ENCODE assay signal across 8 mouse cellular contexts in genomic region chr7:29511598-29512275, GRCm38 (mm10). TPM values are rescaled to one million over a fixed set of nuclear protein-coding genes. Genes with fewer than 3 reads are reported as not detected.
DNase-seq lines count a peak whose midpoint lies in the region; ATAC-seq lines count a peak whose summit lies in the region.

No protein-coding gene starts in this region.

- no peaks in the 10 kb centered on the region for H3K27me3 ChIP-seq in stomach, embryonic 14.5 days (ENCODE audit: control insufficient read depth, insufficient read depth, low read length)

- peak; percentile 94 for DNase-seq in heart, adult 11 months
- DNase-seq in heart, adult 8-10 months (ENCODE audit: low spot score): no peak
- DNase-seq in ovary, postnatal 36 days (ENCODE audit: low spot score): peak; percentile 30
- no peak for DNase-seq in ovary, postnatal 14 days (ENCODE audit: low spot score)
- peak; percentile 43 to 60 for DNase-seq in left cerebral cortex, postnatal 36 days (ENCODE audit: low spot score in 2 of 2)

- H3K4me2 ChIP-seq in stomach, embryonic 14.5 days (replicated peaks; ENCODE audit: low read depth, low read length): peak overlapping the region; percentile 13; the same call in 1 of the 2 replicates

- H3K4me3 ChIP-seq in stomach, embryonic 14.5 days (ENCODE audit: low read depth, low read length): no peak overlapping the region

- intact Hi-C loops in left cerebral cortex, postnatal 36 days (cut with DNase I): no loop called here

- no peak overlapping the region for H3K9ac ChIP-seq in stomach, embryonic 14.5 days (replicated peaks; ENCODE audit: low read depth, low read length)

- peak overlapping the region; percentile 80 for H3K27ac ChIP-seq in stomach, embryonic 14.5 days (ENCODE audit: low read length)

- no peaks in the 10 kb centered on the region for H3K9me3 ChIP-seq in stomach, embryonic 14.5 days (ENCODE audit: control insufficient read depth, low read depth, low read length)

- no peak for ATAC-seq in stomach, embryonic 14.5 days (ENCODE audit: insufficient number of reproducible peaks, insufficient read depth, low FRiP score, low read depth)
- ATAC-seq in erythroid progenitor cell, adult 5-6 weeks (replicated peaks; ENCODE audit: low FRiP score, poor library complexity, severe bottlenecking): no peak
- ATAC-seq in CD4-positive, CD25-positive, alpha-beta regulatory T cell, adult 4 months: no peak

- 48% methylated on average over 9 of the region's 9 CpGs for WGBS in stomach, embryonic 14.5 days

- H3K4me1 ChIP-seq in stomach, embryonic 14.5 days (ENCODE audit: control insufficient read depth, insufficient read depth, low read length): peaks cover 36% of the 10 kb centered on the region

- H3K36me3 ChIP-seq in stomach, embryonic 14.5 days (ENCODE audit: control insufficient read depth, insufficient read depth, low read length): no peaks in the 10 kb centered on the region

RNA-seq across cellular contexts. Expression of gene Sipa1l3, which starts 6.7 kb away (rescaled TPM):
- 10 to 100 TPM in 1 of 4 experiments, 1 to 10 TPM in 3; 6.8 to 10.3 (median 8.2) TPM for total RNA-seq in heart, adult 8-10 months (2022)
- 10 to 100 TPM; 41.2 to 65.2 TPM for total RNA-seq in left cerebral cortex, postnatal 36 days (2021)
- 21.2 and 22.0 TPM in 2 replicates for polyA plus RNA-seq in stomach, embryonic 14.5 days (2014; fragmentation: Nextera tagmentation; extraction: Ambion mirVana)
- 2.5 and 4.2 TPM in 2 replicates for total RNA-seq in erythroid progenitor cell, adult 5-6 weeks (2015; ENCODE audit: low replicate concordance)
- total RNA-seq in erythroid progenitor cell, adult 5-6 weeks (2017; ENCODE audit: low replicate concordance): 1.3 and 15.3 TPM in 2 replicates
- 1 to 10 TPM; 4.3 to 5.6 TPM for polyA plus RNA-seq in CD4-positive, CD25-positive, alpha-beta regulatory T cell, adult 4 months (2017; shearing (Covaris generic))

Comparison
In these comparisons a context has a peak if more than half of its experiments do, and no peak if none do; other contexts are left out.
1. DNase-seq: peak in heart, adult 11 months (single experiment), ovary, postnatal 36 days (single experiment) and left cerebral cortex, postnatal 36 days (2 of 2); none in heart, adult 8-10 months (single experiment) and ovary, postnatal 14 days (single experiment).